Mouse (Mus musculus): Measurements from ENCODE around the gene Olfr592.
"Not testable (repeated sequence)": the region's sequence is repeated elsewhere in the genome, so short reads cannot be mapped to it uniquely, and the experiment has no call there.

The Olfr592 gene

DNA sequence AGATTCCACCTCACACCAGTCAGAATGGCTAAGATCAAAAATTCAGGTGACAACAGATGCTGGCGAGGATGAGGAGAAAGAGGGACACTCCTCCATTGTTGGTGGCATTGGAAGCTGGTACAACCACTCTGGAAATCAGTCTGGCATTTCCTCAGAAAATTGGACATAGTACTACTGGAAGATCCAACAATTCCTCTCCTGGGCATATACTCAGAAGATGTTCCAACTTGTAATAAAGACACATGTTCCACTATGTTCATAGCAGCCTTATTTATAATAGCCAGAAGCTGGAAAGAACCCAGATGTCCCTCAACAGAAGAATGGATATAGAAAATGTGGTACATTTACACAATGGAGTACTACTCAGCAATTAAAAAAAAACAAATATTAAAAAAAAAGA lies at the start of gene Olfr592:
TSS of gene Olfr592 (plus strand) at position 301 of the 400 bp plus-strand sequence.
- not testable (repeated sequence) for DNase-seq

DNA sequence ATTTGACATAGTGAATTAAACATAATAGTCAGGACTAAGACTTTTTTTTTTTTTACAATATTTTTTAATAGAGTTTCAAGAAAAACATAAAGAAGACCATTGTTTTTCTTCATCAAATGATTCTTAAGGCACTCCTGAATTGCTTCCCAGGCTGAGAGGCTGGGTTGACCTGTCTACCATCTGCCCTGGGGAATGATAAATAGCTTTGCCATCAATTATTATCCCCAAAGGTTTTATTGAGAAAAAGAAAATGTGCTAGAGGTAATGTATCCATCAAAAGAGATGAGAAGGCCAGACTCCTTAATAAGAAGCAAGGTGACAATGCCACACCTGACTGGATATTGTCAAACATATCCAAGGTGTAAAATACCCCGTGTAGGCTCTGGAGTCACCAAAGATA lies 44.0 kb upstream of the Olfr592 start, which contains the start of gene Olfr588-ps1:
TSS of gene Olfr588-ps1 (plus strand) at position 301 of the 400 bp plus-strand sequence.
- no peak for DNase-seq

DNA sequence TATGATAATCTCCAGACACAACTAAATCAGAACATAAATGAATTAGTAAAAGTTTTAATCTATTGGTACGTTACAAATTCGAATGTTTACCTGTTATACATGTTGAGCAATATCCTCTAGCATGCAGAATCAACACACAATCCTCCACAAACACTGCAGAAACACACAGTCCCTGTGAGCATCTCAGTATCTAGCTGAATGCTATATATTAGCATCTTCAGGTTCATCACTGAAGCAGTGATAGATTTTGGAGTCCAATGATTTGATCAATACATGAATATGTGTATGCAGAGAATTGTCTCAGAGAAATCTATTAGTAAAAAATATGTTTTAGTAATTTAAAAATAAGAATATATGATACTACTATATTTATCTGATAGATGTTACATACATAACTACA lies 28.3 kb upstream of the Olfr592 start, which contains the start of gene Olfr589:
TSS of gene Olfr589 (minus strand) at position 101 of the 400 bp plus-strand sequence.
- DNase-seq, result no peak

DNA sequence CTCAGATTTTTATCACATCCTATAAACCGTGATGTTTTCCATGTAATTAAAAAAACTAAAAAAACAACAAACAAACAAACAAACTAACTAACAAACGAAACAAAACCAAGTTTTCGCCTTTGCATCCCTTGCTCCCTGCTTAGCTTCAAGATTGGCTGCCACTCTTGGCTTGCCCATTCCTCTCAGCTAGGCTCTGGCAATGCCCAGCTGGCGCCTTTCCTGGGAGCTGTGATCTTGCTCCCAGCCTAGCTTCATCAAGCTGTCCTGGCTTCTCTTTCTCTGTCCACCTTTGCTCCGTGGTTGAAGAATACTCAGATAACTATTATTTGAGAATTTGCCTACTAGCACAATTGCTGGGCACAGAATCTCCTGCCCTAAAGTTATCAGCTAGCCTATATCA lies 14.9 kb upstream of the Olfr592 start:
- no peak for DNase-seq

DNA sequence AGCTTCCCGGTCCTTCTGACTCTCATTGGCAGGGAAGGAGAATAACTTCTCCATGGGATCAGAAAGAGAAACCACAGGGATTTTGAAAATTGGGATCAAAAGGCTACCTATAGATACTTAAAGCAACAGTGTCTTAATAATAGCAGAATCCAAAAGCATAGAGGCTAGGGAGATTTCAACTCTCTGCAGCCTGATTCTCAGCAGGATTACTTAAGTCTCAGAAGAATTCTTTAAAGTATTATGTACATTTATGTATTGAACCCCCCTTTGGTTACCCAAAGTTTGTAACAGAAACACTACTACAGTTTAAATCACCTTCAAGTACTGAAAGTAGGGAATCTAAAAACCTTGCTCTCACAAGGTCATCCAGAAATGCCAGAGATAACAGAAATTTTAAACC lies 6.4 kb upstream of the Olfr592 start, which contains the start of gene Olfr591:
TSS of gene Olfr591 (minus strand) at position 101 of the 400 bp plus-strand sequence.
- DNase-seq, result no peak

DNA sequence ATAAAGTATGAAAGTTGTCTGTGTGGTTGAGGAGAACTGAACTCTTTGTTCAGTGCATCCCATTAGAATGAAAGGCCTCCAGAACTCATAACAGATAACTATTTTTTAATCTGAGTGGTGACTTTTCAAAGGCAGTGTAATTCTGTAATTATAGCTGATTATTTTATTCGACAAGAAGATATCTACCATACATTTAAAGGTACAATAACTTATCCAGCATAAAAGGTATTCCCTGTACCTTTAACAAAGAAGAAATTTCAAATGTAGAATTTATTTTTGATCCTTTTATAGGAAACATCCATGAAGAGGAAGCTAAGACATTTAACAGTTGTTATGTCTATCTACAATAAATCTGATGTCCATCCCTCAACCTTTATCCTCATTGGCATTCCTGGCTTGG lies 27.0 kb downstream of the Olfr592 start, which contains the start of gene Olfr593:
TSS of gene Olfr593 (plus strand) at position 301 of the 400 bp plus-strand sequence.
- DNase-seq, result no peak

DNA sequence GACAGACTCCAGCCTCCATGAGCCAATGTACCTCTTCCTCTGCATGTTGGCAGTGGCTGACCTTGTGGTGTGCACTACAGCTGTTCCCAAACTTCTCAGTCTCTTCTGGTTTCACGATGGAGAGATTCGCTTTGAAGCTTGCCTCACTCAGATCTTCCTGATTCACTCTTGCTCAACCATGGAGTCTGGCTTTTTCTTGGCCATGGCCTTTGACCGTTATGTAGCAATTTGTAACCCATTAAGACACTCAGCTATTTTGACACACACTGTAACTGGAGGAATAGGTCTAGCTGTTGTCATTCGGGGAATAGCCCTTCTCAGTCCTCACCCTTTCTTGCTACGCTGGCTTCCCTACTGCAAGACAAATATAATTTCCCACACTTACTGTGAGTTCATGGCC lies 27.4 kb downstream of the Olfr592 start:
- peak; percentile 10 for DNase-seq

DNA sequence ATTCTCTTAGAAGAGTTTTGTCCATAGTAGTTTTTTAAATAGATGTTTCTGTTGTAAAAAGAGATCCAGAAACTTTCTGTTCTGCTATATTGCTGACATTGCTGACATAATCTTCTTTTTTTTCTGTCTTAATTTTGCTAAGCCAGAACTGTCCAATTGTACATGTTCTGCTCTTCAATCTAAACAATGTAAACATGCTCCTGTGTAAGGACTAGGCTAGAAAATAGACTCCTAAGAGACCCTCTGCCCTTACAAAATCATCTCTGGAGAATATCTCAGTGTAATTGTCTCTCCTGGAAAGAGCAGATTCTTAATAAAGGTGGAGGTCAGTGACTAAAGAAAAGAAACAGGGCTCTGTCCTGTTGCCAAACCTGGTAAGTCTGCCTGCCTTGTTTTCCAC lies 32.1 kb downstream of the Olfr592 start, which contains the start of gene Olfr594:
TSS of gene Olfr594 (plus strand) at position 301 of the 400 bp plus-strand sequence.
- DNase-seq, result no peak
